Mouse (Mus musculus): ENCODE measurements around the gene Rapgef1.

DNA sequence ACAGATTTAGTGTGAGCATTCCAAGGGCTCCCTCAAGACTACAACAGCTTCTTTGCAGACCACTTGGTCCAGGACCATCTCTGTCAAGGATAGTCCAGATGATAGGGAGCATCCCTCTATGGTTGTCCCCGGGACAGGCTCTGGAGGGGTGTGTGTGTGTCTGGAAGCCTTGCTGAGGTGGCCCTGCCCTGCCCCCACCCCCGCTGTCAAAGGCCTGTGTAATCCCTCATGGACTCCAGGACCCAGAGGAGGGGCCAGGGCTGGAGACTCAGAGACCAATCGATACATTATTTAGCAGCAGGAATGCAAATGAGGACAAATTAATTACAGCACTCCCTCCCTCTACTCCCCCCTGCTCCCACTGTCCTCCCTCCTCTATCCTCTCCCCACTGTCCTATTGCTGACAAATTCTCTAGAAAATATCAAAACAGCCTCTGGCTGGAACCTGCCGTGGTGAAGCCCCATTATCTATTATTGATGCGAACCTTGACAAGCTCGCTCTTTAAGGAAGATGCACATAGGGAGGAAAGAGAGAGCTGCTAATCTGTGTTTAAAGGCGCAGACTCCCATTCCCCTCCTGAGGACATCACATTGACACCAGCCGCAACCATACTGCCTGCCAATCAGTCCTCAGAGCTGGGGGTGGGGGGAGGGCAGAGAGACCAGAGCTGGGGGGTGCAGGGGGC is 33.4 kb upstream of the Rapgef1 start:
- TF ChIP-seq CTCF (IDR thresholded peaks at IDR 0.05; ENCODE audit: insufficient read depth, low read length) (no peak), POLR2A (IDR thresholded peaks at IDR 0.05; ENCODE audit: borderline replicate concordance, extremely low read depth, low read depth, low read length) (no peak)
